Mouse (Mus musculus) frontal cortex, postnatal 10 days (tissue): ENCODE measurements at regions not wholly inside any gene's neighbourhood (a gene's known extent, or its start where the extent isn't known, plus 50 kb on each side); places are given as distances from the start of the nearest gene placed in this dataset.

Source experiments
- DNase-seq, 2 experiments: peaks; one replicate each; pipeline ENCODE4 v3.0.0; 2022; ENCODE audit warnings: low spot score in 2 of 2, mixed read lengths in 1 of 2

- DNase-seq = peak; percentile 22 to 62
Measured at GRCm38 (mm10) chr5:93328059-93328458, 61.0 kb downstream of the Ccng2 start.

GRCm38 (mm10) chr5:93330851-93331250 is 63.8 kb downstream of the Ccng2 start:
- no peak for DNase-seq

- DNase-seq = no peak
Measured at GRCm38 (mm10) chr5:93353101-93353500, 86.0 kb downstream of the Ccng2 start.
